Mouse (Mus musculus): ENCODE measurements around the gene Nprl2. TPM values are rescaled to one million over a fixed set of nuclear protein-coding genes. Genes with fewer than 3 reads are reported as not detected.

Nprl2 gene
- polyA plus RNA-seq, 1 experiment from 2014 or later = 47.2 TPM

DNA sequence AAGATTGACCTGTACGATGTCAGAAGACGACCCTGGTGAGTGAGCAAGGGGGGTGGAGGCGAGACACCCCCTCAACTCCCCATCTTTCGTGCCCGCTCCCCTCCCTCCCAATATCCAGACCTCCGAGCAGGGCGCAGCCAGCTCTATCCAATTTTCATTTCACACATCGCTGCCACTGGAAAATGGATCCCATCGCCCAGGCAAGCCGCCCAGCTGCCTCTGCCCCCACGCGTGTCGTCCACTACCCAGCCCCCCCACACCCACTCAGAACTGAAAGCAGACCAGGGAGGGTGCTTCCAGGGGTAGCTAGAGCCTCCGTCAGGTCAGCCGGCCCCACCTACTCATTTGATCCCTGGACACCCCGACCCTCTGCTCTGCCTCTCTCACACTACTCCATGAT, 29.7 kb upstream of the Nprl2 start:
- Histone ChIP-seq H3K9me3 (no peaks in the 10 kb centered on the region), H3K27me3 (peaks cover 28% of the 10 kb centered on the region), H3K27ac (no peak overlapping the region), H3K9ac (no peak overlapping the region), H3K4me3 (no peak overlapping the region), H3K36me3 (no peaks in the 10 kb centered on the region), H3K4me1 (peaks cover 50% of the 10 kb centered on the region), H3K4me2 (no peak overlapping the region)
- 76% methylated on average over 16 of the region's 16 CpGs for WGBS
- no peak for ATAC-seq (ENCODE audit: insufficient number of reproducible peaks, insufficient read depth, low FRiP score, low TSS enrichment, low read depth)

DNA sequence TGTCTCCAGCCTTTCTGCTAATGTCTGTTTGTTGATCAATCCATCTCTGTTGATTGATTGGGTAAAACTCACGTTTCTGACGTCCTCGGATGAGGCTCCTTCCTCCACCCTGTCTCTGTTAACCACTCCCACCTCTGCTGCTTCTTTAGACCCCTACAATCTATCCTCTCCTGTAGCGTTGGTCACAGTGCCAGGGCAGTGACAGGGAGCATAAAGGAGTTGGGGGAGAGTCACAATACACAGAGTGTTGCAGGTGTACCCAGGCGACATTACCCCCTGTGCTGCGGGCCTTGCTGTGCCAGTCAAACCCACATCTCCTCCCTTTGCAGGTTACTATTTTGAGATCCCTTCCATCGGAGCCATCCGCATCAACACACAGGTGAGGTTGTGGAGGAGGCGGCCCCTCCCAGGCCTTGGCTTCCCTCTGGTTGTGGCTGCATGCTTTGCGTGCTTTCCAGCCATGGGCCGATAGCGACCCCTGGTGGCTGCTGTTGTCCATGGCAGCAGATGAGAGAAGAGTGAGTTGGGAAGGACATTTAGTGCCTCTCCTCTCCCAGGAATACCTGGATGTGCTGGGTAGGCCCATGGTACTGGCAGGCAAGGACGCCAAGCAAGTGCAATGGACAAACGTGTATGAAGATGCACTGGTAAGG, 27.6 kb upstream of the Nprl2 start:
- ATAC-seq (ENCODE audit: insufficient number of reproducible peaks, insufficient read depth, low FRiP score, low TSS enrichment, low read depth) = no peak
- H3K4me2 ChIP-seq = no peak overlapping the region
- no peaks in the 10 kb centered on the region for H3K9me3 ChIP-seq
- H3K27me3 ChIP-seq = peaks cover 21% of the 10 kb centered on the region
- peaks cover 32% of the 10 kb centered on the region for H3K4me1 ChIP-seq
- no peak overlapping the region for H3K27ac ChIP-seq
- WGBS = 24% methylated on average over 14 of the region's 14 CpGs
- H3K9ac ChIP-seq = no peak overlapping the region
- no peaks in the 10 kb centered on the region for H3K36me3 ChIP-seq
- H3K4me3 ChIP-seq = no peak overlapping the region

GRCm38 (mm10) chr9:107520331-107520730, 21.7 kb upstream of the Nprl2 start:
- Histone ChIP-seq H3K36me3 (no peaks in the 10 kb centered on the region), H3K9ac (no peak overlapping the region), H3K27ac (no peak overlapping the region), H3K4me1 (peaks cover 24% of the 10 kb centered on the region), H3K9me3 (no peaks in the 10 kb centered on the region), H3K27me3 (peaks cover 31% of the 10 kb centered on the region), H3K4me2 (no peak overlapping the region), H3K4me3 (no peak overlapping the region)
- 58% methylated on average over 6 of the region's 6 CpGs for WGBS
- no peak for ATAC-seq (ENCODE audit: insufficient number of reproducible peaks, insufficient read depth, low FRiP score, low TSS enrichment, low read depth)

DNA sequence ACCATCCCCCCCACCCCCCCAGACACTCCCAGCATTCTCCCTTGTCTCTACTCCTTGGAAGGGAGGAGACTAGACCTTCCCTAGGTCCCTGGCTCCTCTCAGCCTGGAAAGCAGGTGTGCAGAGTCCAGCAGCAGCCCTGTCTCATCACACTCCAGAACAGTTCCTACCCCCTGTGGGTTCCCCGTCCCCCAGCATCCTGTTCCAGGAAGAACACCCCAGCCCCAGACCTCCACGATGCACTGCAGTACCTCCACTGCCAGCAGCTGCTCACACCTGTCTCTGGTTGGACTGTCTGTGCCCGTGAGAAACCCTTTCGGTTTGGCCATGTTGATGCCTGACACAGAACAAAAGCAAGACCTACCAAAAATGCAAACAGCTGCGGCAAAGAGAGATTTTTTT, 20.8 kb upstream of the Nprl2 start:
- Histone ChIP-seq H3K4me2 (0 out of 2 replicates have a peak overlapping the region, but pooled peaks have one; percentile 50), H3K27ac (no peak overlapping the region), H3K36me3 (no peaks in the 10 kb centered on the region), H3K27me3 (peaks cover 40% of the 10 kb centered on the region), H3K4me3 (no peak overlapping the region), H3K4me1 (peaks cover 26% of the 10 kb centered on the region), H3K9me3 (no peaks in the 10 kb centered on the region), H3K9ac (no peak overlapping the region)
- ATAC-seq (ENCODE audit: insufficient number of reproducible peaks, insufficient read depth, low FRiP score, low TSS enrichment, low read depth) = no peak
- WGBS = 37% methylated on average over 5 of the region's 5 CpGs

DNA sequence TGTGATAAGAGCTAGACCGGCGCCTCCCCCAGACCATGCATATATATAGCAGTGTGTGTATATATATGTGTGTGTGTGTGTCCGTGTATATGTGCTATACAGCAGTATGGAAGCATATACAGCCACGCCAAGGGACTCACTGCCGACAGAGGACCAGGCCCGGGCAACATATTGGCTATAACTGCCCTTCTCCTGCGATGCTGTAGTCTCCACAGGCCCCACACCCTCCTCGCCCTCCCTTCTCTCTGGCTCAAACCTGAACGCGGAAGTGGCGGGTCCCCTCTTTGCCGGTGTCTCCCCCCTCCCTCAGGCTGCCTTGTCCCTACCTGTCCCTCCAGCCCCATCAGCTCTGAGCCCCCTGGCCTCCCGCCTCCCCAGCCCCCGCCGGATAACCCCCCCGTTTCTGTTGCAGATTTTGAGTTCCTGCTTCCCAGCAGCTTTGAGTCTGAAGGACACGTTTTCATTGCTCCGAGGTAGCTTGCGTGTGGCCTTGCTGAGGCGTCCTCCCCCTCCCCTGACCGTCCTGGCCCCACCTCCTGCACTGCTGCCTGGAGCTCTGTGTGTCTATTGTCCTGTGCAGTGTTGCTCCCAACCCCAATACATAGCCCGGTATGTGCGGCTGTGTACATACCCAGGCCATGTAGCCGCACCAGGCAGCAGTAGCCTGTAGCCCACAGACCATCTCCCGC, 20.2 kb upstream of the Nprl2 start:
- no peak overlapping the region for H3K27ac ChIP-seq
- no peaks in the 10 kb centered on the region for H3K9me3 ChIP-seq
- no peaks in the 10 kb centered on the region for H3K36me3 ChIP-seq
- peak; percentile 38; the same call in 1 of the 2 replicates for ATAC-seq (ENCODE audit: insufficient number of reproducible peaks, insufficient read depth, low FRiP score, low TSS enrichment, low read depth)
- peak overlapping the region; percentile 50 for H3K4me2 ChIP-seq
- H3K27me3 ChIP-seq = peaks cover 44% of the 10 kb centered on the region
- H3K4me3 ChIP-seq = peak overlapping the region; percentile 6; the same call in 1 of the 2 replicates
- peak overlapping the region; percentile 51 for H3K9ac ChIP-seq
- H3K4me1 ChIP-seq = peaks cover 33% of the 10 kb centered on the region
- 19% methylated on average over 25 of the region's 25 CpGs for WGBS

- Histone ChIP-seq H3K27me3 (peaks cover 48% of the 10 kb centered on the region), H3K4me2 (peak overlapping the region; percentile 50), H3K27ac (no peak overlapping the region), H3K4me1 (peaks cover 38% of the 10 kb centered on the region), H3K4me3 (no peak overlapping the region), H3K36me3 (no peaks in the 10 kb centered on the region), H3K9ac (peak overlapping the region; percentile 51), H3K9me3 (no peaks in the 10 kb centered on the region)
- 40% methylated on average over 2 of the region's 2 CpGs for WGBS
- 0 out of 2 replicates have a peak, but pooled peaks have one; percentile 15 for ATAC-seq (ENCODE audit: insufficient number of reproducible peaks, insufficient read depth, low FRiP score, low TSS enrichment, low read depth)
Measured at GRCm38 (mm10) chr9:107522400-107522711, 19.7 kb upstream of the Nprl2 start.

- H3K9ac ChIP-seq = peak overlapping the region; percentile 41; the same call in 1 of the 2 replicates
- H3K4me1 ChIP-seq = peaks cover 26% of the 10 kb centered on the region
- no peaks in the 10 kb centered on the region for H3K36me3 ChIP-seq
- no peak overlapping the region for H3K27ac ChIP-seq
- H3K27me3 ChIP-seq = peaks cover 63% of the 10 kb centered on the region
- whole genome bisulfite sequencing = 5% methylated on average over 44 of the region's 44 CpGs
- peak overlapping the region; percentile 67 for H3K4me2 ChIP-seq
- H3K9me3 ChIP-seq = no peaks in the 10 kb centered on the region
- peak overlapping the region; percentile 44 for H3K4me3 ChIP-seq
- no peak for ATAC-seq (ENCODE audit: insufficient number of reproducible peaks, insufficient read depth, low FRiP score, low TSS enrichment, low read depth)
Measured at GRCm38 (mm10) chr9:107526198-107527026, 15.6 kb upstream of the Nprl2 start.

DNA sequence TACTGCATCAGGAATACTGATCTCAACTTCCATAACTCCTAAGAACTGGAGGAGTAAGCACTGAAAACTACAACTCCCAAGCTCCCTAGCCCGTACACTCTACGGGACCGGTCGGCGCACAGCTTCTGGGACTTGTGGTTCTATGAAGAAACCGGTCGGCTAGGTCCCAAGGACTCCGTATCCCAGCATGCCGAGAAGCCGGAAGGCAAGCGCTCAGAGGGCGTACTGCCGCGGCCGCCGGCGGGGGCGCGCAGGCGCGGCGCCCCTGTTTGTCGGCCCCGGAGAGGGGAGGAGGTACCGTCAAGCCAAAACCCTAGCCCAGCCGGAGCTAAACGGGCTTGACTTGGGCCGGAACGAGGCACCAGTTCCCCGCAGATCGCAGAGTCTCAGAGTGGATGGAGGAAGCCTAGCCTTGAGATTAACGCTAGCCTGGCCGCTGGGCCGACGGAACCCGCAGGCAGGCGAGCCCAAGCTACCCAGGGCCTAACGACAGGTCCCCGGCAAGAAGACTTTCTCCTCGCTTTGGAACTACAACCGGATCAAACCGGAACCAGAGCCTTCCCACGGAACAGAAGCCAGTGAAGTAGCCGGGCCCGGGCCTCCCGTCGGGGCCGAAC, 8.1 kb upstream of the Nprl2 start, which contains the start of gene Tmem115:
Gene Tmem115, plus strand, starts transcription at position 155 of the 617 bp plus-strand sequence.
- peak within 1 kb of the TSS; percentile 85 for H3K27ac ChIP-seq
- no peaks in the 10 kb centered on the region for H3K9me3 ChIP-seq
- H3K4me1 ChIP-seq = peaks cover 27% of the 10 kb centered on the region
- peak within 1 kb of the TSS; percentile 94 for H3K4me3 ChIP-seq
- peak; percentile 96 for ATAC-seq (ENCODE audit: insufficient number of reproducible peaks, insufficient read depth, low FRiP score, low TSS enrichment, low read depth)
- H3K36me3 ChIP-seq = peaks cover 23% of the 10 kb centered on the region
- peak within 1 kb of the TSS; percentile 96 for H3K4me2 ChIP-seq
- peak within 1 kb of the TSS; percentile 89 for H3K9ac ChIP-seq
- under 1% methylated on average over 48 of the region's 48 CpGs for WGBS
- peaks cover 4% of the 10 kb centered on the region; the same call in 1 of the 2 replicates for H3K27me3 ChIP-seq

DNA sequence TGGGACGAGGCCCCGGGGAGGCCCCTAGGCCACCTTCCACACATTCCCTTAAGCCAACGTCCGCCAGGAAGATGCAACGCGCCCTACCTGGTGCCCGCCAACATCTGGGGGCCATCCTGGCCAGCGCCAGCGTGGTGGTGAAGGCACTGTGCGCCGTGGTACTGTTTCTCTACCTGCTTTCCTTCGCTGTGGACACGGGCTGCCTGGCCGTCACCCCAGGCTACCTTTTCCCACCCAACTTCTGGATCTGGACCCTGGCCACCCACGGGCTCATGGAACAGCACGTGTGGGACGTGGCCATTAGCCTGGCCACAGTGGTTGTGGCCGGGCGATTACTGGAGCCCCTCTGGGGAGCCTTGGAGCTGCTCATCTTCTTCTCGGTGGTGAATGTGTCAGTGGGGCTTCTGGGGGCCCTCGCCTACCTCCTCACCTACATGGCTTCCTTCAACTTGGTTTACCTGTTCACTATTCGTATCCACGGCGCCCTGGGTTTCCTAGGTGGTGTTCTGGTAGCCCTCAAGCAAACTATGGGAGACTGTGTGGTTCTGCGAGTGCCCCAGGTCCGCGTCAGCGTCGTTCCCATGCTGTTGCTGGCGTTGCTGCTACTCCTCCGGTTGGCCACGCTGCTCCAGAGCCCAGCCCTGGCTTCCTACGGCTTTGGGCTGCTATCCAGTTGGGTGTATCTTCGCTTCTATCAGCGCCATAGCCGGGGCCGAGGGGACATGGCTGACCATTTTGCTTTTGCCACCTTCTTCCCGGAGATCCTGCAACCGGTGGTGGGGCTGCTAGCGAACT, 7.4 kb upstream of the Nprl2 start:
- Histone ChIP-seq H3K4me3 (peak overlapping the region; percentile 94), H3K4me2 (peak overlapping the region; percentile 96), H3K36me3 (peaks cover 30% of the 10 kb centered on the region), H3K9me3 (no peaks in the 10 kb centered on the region), H3K27me3 (peaks cover 4% of the 10 kb centered on the region; the same call in 1 of the 2 replicates), H3K9ac (peak overlapping the region; percentile 89), H3K27ac (peak overlapping the region; percentile 85), H3K4me1 (peaks cover 27% of the 10 kb centered on the region)
- ATAC-seq (ENCODE audit: insufficient number of reproducible peaks, insufficient read depth, low FRiP score, low TSS enrichment, low read depth) = no peak
- under 1% methylated on average over 40 of the region's 40 CpGs for WGBS

- WGBS = 93% methylated on average over 7 of the region's 7 CpGs
- Histone ChIP-seq H3K9ac (no peak overlapping the region), H3K4me2 (no peak overlapping the region), H3K9me3 (no peaks in the 10 kb centered on the region), H3K27me3 (no peaks in the 10 kb centered on the region), H3K4me1 (peaks cover 48% of the 10 kb centered on the region), H3K36me3 (peaks cover 36% of the 10 kb centered on the region), H3K4me3 (no peak overlapping the region), H3K27ac (no peak overlapping the region)
- no peak for ATAC-seq (ENCODE audit: insufficient number of reproducible peaks, insufficient read depth, low FRiP score, low TSS enrichment, low read depth)
Measured at GRCm38 (mm10) chr9:107538231-107538630, 3.8 kb upstream of the Nprl2 start.

Measured in embryonic facial prominence, embryonic 13.5 days (tissue).